Mouse (Mus musculus) NIH3T3 (cell line): Measurements from ENCODE around the gene Neurl1a.

Experiments used
- DNase-seq: peaks from one replicate; pipeline ENCODE4 v3.0.0-alpha.2; 2012; ENCODE audit warnings: low read depth

The Neurl1a gene

DNA sequence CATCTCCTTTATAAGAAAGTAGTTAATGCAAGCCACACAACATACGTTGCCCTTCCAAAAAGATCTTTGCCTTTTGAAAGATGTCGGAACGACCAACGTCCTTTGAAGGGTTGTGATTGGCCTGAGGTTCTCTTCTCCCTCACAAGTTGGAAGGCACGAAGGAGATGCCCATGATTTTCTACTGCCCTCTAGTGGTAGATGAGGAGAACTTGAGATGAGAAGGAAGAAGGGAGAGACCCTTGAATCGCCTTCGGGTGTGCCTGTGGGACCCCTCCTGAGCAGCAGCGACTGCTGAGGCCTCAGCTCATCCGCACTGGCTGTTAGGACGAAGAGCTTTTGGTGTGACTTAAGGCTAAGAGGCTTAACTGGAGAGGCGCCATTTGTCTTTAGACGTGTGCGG, 10.4 kb upstream of the Neurl1a start:
- DNase-seq, result peak; percentile 83

DNA sequence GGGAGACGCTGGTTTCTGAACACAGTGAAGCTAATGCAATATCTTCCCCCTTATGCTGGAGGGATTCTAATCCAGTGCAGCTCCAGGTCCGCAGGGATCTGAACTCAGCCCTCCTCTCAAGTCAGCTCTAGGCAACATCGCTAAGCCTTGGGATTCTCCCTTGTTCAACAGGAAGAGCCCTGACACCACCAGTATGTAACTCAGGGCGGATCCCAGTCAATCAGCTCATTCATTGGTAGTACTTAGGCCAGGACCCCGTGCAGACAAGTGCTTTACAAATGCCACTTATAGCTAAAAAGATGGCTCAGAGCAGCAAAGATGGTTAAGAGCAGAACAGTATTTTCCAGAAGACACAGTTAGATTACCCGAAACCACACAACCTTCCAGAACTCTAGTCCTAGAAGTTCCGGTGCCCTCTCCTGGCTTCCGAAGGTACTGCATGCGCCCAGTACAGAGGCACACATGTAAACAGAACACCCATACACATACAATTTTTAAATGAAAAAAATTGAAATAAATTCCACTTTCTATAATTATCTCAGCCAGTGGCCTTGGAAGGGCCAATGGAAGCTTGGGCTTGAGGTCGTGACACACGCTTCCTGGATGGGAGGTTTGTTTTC, 9.7 kb upstream of the Neurl1a start:
- DNase-seq, result peak; percentile 95

DNA sequence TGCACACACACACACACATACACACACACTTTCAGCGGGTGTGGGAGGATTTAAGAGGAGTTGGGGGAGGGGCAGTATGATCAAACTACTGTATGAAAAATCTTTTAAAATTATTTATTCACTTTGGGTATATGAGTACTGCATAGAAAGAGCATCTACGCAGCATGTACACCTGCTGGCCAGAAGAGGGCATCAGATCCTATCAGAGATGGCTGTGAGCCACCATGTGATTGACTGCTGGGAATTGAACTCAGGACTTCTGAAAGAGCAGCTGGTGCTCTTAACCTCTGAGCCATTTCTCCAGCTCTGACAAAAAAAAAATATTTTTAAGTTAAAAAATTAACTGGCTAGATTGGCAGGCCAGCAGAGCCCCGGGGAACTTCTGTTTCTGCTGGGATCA, 4.1 kb upstream of the Neurl1a start:
- DNase-seq, result peak; percentile 72

DNA sequence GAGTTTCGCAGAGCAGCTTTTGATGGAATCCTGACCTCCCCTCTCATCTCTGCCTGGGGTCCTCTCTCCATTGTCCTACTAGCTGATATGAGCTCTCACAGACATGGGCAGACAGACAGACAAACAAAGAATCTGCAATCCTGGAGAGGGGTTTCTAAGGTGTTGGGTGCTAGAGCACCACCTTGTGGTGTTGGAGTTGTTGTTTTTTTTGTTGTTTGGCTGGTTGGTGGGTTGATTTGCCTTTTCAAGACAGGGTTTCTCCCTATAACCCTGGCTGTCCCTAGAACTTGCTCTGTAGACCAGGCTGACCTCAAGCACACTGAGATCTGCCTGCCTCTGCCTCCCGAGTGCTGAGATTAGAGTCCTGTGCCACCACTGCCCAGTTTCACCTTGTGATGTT, 3.1 kb upstream of the Neurl1a start:
- no peak for DNase-seq

DNA sequence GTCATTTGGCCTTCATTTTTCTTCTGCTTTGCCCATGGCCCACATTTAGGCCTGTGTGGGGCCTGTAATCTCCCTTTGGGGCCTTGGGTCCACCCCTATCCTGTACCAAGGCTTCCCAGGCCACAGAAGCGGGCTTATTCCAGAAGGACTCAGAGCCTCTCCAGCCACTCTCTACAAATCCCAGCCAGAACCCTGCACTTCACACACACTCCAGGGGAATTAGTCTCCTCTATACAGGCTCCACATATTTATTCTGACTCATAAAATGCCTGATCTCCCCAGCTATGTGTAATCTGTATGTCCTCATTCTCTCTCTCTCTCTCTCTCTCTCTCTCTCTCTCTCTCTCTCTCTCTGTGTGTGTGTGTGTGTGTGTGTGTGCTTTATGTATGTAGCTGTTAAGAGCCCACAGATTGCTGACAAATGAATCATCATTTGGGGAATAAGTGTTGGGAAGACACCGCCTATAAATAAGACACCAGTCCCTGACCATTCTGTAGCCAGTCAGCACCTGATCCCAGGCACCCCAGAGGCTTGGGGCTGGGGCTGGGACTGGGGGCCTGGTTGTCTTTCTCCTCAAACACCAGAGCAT, 1.6 kb upstream of the Neurl1a start:
- peak; percentile 84 for DNase-seq

DNA sequence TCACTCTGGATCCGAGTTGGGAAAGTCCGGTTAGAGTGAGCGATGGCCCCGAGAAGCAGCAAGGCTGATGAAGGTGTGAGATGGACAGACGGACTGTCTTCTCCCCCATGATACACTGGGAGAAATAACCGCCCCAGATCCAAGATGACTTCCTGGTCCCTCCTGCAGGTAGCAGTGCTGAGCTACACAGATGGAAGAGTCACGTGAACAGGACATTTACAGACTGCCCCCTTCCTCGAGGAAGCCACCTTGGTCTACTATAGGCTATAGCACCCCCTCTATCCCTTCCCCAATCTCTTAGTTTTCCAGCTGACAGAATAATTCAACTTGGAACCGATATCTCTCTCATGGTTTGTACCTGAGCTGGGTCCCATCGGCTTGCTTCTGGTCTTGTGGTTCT, 619 bp upstream of the Neurl1a start:
- DNase-seq, result peak; percentile 50

DNA sequence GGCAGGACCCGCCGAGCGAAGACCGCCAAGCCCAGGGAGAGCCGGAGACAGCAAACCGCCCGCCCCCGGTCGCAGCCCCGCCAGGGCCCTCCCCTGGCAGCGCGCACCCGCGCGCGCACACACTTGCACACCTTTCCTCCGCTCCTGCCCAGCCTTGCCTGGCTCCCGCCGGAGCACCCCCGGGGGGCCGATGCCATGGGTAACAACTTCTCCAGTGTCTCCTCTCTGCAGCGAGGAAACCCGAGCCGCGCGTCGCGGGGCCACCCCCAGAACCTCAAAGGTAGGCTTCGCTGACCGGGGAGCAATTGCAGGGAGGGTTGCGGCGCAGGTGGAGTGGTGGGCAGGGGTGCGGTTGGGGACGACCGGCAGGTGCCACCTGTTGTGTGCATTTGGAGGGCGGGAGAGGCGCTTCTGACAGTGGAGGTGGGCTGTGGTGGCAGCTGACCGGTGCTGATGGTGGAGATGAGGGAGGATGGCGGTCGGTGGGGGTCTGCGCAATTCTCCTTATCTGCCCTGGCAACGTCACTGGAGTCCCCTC, 721 bp downstream of the Neurl1a start:
- DNase-seq, result peak; percentile 44

DNA sequence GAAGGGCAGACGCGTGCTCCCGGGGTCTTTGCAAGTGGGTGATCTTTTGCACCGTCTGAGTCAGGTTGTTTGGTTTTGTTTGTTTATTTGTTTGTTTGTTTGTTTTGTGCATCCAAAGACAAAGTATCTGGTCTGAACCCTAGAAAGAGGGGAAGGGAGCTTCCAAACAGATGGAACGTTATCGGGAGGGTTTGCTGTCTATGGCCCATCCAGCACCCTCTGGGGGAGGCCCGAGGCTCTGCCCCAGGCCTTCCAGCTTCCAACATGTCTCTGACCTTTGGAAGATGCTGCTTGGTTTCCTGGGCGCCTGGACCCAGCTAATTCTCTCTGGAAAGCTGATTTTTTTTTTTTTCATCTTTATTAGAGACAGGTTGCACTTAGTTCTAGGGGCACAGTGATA, 1.4 kb downstream of the Neurl1a start:
- no peak for DNase-seq

DNA sequence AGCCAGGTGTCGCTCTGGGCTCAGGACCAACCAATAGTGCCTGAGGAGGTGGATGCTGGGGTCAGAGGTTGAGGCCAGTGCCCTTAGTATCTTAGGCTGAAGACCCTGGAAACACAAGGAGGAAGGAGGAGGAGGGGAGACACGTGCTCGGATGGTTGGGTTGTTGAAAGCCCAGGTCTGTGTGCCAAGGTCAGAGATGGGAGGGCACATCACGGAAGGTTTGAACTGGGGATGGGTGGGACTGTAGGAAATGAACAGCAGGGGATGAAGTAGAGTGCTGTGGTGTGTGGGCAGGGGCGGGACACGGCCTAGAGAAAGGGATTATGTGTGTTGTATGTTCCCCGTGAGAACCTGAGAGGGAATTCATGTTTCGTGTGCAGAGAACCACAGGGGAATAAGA, 5.6 kb downstream of the Neurl1a start:
- DNase-seq, result no peak

DNA sequence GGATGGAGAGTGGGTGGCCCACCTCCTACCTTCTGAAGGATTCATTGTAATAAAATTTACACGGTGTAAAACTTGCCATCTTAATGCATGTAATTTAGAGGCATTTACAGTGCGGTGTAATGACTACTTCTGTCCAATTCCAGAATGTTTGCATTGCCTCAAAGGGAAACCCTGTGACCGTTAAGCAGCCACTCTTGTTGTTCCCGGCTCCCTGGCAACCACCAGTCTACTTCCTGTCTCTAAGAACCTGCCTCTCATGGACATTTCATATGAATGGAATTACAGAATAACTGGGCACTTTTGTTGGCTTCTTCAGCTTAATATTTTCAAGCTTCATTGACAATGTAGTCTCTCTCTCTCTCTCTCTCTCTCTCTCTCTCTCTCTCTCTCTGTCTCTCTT, 6.1 kb downstream of the Neurl1a start:
- DNase-seq, result peak; percentile 23

DNA sequence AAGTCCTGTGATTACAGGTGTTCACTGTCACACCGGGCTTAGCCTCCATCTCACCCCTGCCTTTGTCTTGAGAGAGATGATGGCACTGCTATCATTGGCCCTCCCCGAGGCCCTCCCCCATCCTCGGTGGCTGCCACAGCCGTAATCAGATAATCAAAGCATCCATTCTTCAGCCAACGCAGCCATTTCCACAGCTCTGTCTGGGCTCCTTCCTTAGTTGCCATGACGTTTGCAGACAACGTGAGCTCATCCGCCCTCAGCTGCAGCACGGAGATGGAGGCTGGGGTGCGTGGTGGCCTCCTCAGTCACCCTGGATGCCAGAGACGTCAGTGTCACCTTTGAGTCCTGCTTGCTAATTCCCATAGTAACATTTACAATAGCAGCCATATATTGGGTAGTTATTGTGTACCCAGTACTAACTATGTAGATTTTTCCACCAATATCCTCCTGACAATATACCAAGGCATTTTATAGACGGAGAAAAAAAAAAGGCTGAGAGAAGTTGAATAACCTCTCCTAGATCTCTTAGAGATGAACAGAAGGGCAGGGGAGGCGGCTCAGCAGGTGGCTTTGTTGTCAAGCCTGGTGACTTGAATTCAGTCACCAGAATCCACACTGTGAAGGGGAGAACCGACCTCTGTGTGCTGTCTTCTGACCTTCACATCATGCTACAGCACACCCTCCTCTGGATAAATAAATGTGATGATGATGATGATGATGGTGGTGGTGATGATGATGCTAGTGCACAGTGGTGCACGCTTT, 8.1 kb downstream of the Neurl1a start:
- no peak for DNase-seq

DNA sequence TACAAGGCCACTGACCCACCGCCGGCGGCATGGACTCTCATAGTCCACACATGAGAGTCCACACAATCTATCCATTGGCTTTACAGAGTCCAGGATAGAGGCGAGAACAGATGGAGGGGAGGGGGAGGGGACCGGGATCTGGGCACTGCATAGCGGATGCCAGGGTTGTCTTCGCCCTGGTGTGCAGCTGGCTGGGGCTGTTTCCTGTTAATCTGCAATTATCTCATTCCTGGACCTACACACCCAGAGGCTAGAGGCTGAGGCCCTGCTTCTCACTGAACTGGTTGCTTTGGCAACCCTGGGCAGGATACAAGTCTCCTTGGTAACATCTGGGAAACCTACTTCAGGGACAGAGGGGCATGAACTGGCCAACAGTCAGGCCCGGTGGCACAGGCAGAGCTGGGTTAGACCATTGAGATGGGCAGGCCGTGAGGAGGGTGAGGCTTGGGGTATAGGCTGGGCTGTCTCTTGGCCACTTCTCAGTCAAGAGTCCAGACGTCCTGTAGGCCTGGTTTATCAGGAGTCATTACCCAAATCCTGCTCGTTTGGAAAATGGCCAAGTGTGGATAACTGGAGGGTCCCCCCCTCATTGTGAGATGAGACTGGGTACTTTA, 10.0 kb downstream of the Neurl1a start:
- no peak for DNase-seq

DNA sequence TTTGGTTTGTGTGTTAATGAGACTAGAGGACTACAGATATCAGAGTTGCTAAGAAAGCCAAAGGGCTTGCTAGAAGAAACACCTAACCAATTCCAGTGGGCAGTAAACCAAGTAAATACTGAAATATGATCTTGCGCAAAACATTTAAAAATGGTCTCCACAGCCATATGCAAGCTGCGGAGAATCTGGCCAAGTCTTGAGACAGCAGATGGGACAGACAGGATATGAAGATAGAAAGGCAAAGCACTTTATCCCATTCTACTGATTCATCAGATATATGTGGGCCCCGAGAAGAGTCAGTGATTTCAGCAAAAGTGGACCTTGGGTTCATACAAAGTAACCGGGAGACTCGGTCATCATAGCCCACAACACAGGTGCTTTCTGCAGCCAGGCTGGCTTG, 13.5 kb downstream of the Neurl1a start:
- no peak for DNase-seq

DNA sequence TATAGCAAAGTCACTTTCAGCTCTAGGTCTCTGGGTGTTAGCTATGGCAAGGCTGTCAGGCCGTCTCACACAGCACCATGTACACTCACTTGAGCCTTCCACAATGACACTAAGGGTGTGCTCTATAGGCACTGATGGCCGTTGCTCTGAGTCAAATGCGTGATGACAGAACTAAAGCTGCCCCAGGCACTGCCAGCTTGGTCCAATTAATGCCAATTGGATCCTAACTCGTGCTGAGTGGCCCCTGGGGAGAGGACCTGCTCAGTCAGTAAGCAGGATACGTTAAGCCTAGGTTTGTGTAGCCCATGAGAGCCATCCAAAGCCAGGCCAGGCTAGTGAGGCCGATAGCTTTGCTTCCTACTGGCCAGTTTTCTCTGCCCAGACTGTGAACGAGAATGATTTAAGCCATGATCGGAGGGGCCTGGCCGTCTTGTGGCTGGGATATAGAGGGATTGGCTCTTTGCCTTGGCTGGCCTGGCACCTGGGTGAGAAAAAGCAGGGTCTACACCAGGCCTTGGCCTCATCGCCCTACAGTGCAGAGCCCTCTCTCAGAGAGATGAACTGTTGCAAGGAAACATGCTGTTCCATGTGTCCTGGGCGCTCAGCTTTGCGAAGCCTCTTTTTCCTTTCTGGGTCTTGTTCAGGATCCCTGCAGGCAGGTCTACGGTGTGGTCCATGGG, 20.2 kb downstream of the Neurl1a start:
- no peak for DNase-seq

DNA sequence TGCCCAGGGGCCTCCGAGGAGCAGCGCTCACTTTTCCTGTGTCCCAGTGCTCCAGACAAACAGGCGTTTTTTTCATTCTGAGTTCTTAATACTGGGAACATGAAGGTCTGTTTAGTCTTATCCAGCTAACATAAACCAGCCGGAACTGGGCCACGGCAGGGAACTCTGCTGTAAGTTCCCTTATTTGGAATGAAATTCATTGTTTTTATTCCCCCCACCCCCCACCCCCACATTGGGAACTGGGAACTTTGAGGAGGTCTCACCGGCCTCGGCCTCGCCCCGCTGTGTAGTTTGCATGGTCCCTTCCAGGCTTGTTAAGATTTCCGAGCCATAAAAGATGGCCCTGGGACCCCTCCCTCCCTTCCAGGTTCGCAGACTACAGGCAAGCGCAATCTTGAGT, 23.4 kb downstream of the Neurl1a start:
- no peak for DNase-seq

DNA sequence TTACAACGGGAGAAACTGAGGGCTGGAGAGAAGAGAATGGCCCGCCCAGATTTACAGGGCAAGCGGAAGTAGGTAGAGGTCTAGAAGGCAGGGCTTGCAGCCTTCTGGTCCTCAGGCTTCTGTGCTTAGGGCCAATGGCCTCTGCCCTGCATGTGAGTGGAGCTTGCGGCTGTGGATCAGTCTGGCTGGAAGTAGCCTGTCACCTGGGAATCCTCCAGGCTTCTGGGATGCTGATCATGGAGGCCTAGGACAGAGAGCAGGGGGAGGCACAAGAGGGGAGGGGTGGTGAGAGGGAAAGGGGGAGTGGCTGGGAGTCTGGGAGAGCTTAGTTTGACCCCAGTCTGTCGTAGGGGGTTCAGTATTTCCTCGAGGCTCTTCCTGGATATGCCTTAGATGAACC, 23.8 kb downstream of the Neurl1a start:
- no peak for DNase-seq

DNA sequence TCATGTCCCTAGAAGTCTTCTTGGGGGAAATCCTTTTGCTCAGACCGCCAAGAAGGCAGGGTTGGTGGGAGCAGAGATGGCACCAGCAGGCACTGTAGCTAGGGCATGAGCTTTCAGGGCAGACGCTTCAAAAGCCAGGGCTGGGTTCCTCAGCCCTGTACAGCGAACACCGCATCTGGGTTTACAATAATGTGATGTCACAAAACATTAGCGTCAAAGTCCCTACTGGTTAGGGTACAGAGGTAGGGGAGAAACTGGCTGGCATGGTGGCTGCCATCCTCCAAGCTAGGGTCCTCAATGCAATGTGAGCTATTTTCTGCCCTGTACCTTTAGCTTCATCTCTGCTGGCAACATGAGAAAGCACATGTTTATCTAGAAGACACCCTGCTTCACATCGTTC, 24.4 kb downstream of the Neurl1a start:
- DNase-seq, result no peak

DNA sequence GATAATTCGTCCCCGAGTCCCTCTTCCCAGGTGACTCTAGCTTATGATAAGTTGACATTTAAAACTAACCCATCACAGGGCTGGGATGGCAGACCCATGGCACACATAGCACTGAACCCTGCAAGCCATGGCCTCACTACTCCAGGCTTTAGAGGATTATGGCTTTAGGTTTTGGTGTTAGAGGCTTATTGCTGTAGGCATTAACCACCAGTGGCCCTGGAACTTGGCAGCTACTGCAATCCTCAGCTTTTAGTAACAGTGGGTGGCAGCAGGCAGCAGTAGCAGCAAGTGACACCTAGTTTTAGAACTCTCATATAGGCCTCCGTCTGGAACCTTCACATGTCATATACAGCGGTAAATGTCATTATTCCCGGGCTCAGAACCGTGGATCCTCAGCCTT, 26.0 kb downstream of the Neurl1a start:
- no peak for DNase-seq

DNA sequence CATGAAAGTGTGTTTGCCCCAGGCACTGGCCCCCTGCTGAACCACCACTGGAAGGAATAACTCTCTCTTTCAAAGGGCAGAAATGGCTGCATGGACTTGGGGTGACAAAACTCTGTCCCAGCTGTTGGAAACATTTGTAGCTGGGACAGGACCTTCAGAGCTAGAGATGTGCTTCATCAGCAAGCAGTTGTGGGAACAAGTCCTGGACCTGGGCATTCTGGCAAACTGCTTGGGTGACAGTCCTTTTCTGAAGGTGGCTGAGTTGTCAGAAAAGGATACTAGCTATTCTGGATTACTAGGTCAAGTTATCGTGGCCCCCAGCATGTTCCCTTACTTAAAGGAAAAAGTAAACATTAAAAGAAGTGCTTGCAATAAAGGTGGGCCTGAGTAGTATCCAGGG, 27.5 kb downstream of the Neurl1a start:
- DNase-seq, result no peak

DNA sequence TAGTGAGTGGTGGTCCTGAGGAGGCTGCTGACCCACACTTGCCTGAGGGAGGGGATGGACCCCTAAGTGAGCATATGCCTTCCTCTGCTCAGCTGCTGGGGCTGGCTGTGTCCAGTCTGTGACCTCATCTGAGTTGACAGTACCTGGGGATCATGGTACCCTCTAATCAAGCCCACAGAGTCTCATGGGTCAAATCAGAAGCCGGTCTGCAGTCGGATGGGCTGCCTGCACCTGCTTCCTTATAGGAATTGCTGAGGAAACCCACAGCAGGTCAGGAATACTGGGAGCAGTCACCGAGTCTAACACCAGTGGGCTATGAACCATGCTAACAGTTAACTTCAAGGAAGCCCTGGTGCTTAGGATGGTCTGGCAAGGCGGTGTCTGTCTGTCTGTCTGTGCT, 31.8 kb downstream of the Neurl1a start:
- DNase-seq, result no peak

DNA sequence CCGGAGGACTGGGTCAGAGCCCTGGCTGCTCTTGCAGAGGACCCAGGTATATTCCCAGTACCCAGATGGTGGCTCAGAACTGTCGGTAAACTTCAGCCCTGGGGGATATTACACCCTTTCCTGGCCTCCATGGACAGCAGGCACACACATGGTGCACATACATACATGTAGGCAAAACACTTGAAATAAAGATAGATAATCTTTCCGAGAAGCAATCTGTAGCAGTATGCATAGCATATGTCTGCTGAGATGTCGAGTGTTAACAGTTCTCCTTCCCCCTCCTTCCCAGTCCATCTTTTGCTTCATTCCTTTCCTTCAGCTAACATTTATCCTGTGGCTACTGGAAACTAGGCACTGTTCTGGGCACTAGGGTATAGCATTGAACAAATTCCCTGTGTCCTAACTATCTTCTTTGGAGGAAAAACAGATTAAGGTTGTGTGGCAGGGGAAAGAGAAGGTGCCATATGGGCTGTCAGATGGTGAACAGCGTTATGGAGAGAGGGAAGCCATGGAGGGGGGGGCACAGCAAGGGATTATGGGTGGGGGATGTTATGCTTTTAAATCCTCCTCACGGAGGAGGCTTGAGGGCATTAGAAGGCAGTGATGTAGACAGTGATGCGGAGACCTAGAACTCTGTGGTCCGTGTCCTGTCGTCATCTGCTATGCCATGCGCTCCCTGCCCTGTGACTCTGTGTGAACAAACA, 33.1 kb downstream of the Neurl1a start:
- no peak for DNase-seq

DNA sequence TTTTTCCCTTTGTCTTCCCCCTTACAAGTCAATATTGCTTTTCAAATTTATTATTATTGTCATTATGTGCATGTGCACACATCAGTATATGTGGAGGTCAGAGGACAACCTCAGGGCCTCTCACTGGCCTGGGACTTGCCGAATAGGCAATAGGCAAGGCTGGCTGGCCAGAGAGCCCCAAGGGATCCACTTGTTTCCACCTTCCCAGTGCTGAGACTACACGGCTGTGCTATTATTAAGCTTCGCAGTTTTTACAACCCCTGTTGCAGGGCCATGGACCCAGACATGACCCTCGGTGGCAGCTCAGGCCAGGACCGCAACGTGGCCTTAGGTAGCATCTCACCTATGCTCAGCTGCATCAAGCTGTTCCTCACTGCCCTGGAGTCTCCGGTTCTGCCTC, 33.8 kb downstream of the Neurl1a start:
- DNase-seq, result no peak
